Mouse (Mus musculus) MEL (cell line): ENCODE results near the gene F2r. TPM values are rescaled to one million over a fixed set of nuclear protein-coding genes. Genes with fewer than 3 reads are reported as not detected.

Source experiments
- DNase-seq: peaks from one replicate; pipeline ENCODE4 v3.0.0; 2011; ENCODE audit warnings: low read depth, low spot score
- H3K27ac ChIP-seq: 2 replicates; pipeline ENCODE4 v1.5.1; 2012; ENCODE audit warnings: low read depth, mild to moderate bottlenecking, control low read depth, low read length, moderate library complexity; ENCODE audit not compliant: control insufficient read depth
- H3K27me3 ChIP-seq, 2 experiments: fragments of 150-350 bp in 1 of 2; sonication (generic) in 1 of 2; 2 replicates each; pipeline ENCODE4 v1.6.1; 2012; ENCODE audit warnings: low read length in 2 of 2, mild to moderate bottlenecking in 2 of 2, improper control_type of control experiment in 1 of 2, moderate library complexity in 1 of 2; ENCODE audit not compliant: insufficient read depth in 2 of 2, control insufficient read depth in 1 of 2
- H3K36me3 ChIP-seq, 2 experiments: 2 replicates each; pipeline ENCODE4 v1.6.1; 2012 to 2014; ENCODE audit warnings: low read length in 2 of 2, improper control_type of control experiment in 1 of 2, inconsistent platforms in 1 of 2, mild to moderate bottlenecking in 1 of 2; ENCODE audit not compliant: insufficient read depth in 2 of 2, control insufficient read depth in 1 of 2
- H3K4me1 ChIP-seq, 2 experiments: fragments of 150-350 bp in 1 of 2; sonication (generic) in 1 of 2; 2 replicates each; pipeline ENCODE4 v1.6.1; 2012; ENCODE audit warnings: low read length in 2 of 2, improper control_type of control experiment in 1 of 2, mild to moderate bottlenecking in 1 of 2; ENCODE audit not compliant: insufficient read depth in 2 of 2, control insufficient read depth in 1 of 2
- H3K4me3 ChIP-seq, 2 experiments: fragments of 150-350 bp in 1 of 2; sonication (generic) in 1 of 2; 2 replicates each; pipeline ENCODE4 v1.5.1; 2012; ENCODE audit warnings: low read depth in 2 of 2, low read length in 2 of 2, mild to moderate bottlenecking in 2 of 2, moderate library complexity in 2 of 2, control low read depth in 1 of 2, improper control_type of control experiment in 1 of 2; ENCODE audit not compliant: control insufficient read depth in 1 of 2, insufficient read depth in 1 of 2
- H3K79me2 ChIP-seq: 2 replicates; pipeline ENCODE4 v1.6.1; 2012; ENCODE audit warnings: mild to moderate bottlenecking, low read length, moderate library complexity; ENCODE audit not compliant: control insufficient read depth, poor library complexity, insufficient read depth
- H3K9ac ChIP-seq: 2 replicates; pipeline ENCODE4 v1.6.1; 2012; ENCODE audit warnings: low read depth, mild to moderate bottlenecking, control low read depth, low read length, moderate library complexity; ENCODE audit not compliant: control insufficient read depth, poor library complexity, severe bottlenecking
- H3K9me3 ChIP-seq: fragments of 150-350 bp; sonication (generic); replicated peaks from 2 replicates; pipeline ENCODE4 v1.6.1; 2012; ENCODE audit warnings: mild to moderate bottlenecking, low read length, improper control_type of control experiment, moderate library complexity; ENCODE audit not compliant: insufficient read depth
- CHD1 ChIP-seq: IDR thresholded peaks from 2 replicates; pipeline ENCODE4 v1.6.1; 2012; ENCODE audit warnings: low read depth, mild to moderate bottlenecking, inconsistent platforms, low read length, improper control_type of control experiment
- CHD2 ChIP-seq: IDR thresholded peaks from 2 replicates; pipeline ENCODE4 v1.6.1; 2011; ENCODE audit warnings: low read length, improper control_type of control experiment
- E2F4 ChIP-seq: IDR thresholded peaks from 2 replicates; pipeline ENCODE4 v1.6.1; 2011; ENCODE audit warnings: low read depth, low read length, improper control_type of control experiment, borderline replicate concordance
- ELF1 ChIP-seq: IDR thresholded peaks from 2 replicates; pipeline ENCODE4 v1.6.1; 2014; ENCODE audit warnings: low read depth, mild to moderate bottlenecking, inconsistent platforms, low read length, improper control_type of control experiment, moderate library complexity
- EP300 ChIP-seq, 2 experiments: IDR thresholded peaks; 2 replicates each; pipeline ENCODE4 v1.6.1; 2011; ENCODE audit warnings: improper control_type of control experiment in 2 of 2, low read length in 2 of 2, low read depth in 1 of 2, mild to moderate bottlenecking in 1 of 2
- GATA1 ChIP-seq: IDR thresholded peaks from 2 replicates; pipeline ENCODE4 v1.6.1; 2011; ENCODE audit warnings: low read depth, low read length, improper control_type of control experiment
- HCFC1 ChIP-seq: IDR thresholded peaks from 2 replicates; pipeline ENCODE4 v1.6.1; 2012; ENCODE audit warnings: low read depth, mild to moderate bottlenecking, inconsistent platforms, low read length, improper control_type of control experiment, moderate library complexity
- KAT2A ChIP-seq: conservative IDR thresholded peaks from 2 replicates; pipeline ENCODE4 v1.6.1; 2012; ENCODE audit warnings: low read depth, low read length, improper control_type of control experiment, inconsistent platforms
- MAZ ChIP-seq: IDR thresholded peaks from 2 replicates; pipeline ENCODE4 v1.6.1; 2012; ENCODE audit warnings: low read depth, mild to moderate bottlenecking, inconsistent platforms, low read length, improper control_type of control experiment
- MEF2A ChIP-seq: IDR thresholded peaks from 2 replicates; pipeline ENCODE4 v1.6.1; 2014; ENCODE audit warnings: low read depth, mild to moderate bottlenecking, inconsistent platforms, low read length, improper control_type of control experiment; ENCODE audit not compliant: poor library complexity, insufficient replicate concordance, severe bottlenecking; ENCODE audit errors: extremely low read depth
- MYB ChIP-seq: IDR thresholded peaks from 2 replicates; pipeline ENCODE4 v1.6.1; 2011; ENCODE audit warnings: mild to moderate bottlenecking, low read depth, low read length, improper control_type of control experiment
- POLR2A ChIP-seq, 2 experiments: IDR thresholded peaks; 2 replicates each; pipeline ENCODE4 v1.6.1; 2011 to 2012; ENCODE audit warnings: low read length in 2 of 2, mild to moderate bottlenecking in 2 of 2, control low read depth in 1 of 2, improper control_type of control experiment in 1 of 2, low read depth in 1 of 2, moderate library complexity in 1 of 2; ENCODE audit not compliant: control insufficient read depth in 1 of 2, insufficient read depth in 1 of 2, poor library complexity in 1 of 2
- RAD21 ChIP-seq: IDR thresholded peaks from 2 replicates; pipeline ENCODE4 v1.6.1; 2011; ENCODE audit warnings: mild to moderate bottlenecking, low read depth, low read length, improper control_type of control experiment
- RCOR1 ChIP-seq: IDR thresholded peaks from 2 replicates; pipeline ENCODE4 v1.6.1; 2012; ENCODE audit warnings: low read depth, mild to moderate bottlenecking, inconsistent platforms, low read length, improper control_type of control experiment
- SIN3A ChIP-seq: IDR thresholded peaks from 2 replicates; pipeline ENCODE4 v1.6.1; 2012; ENCODE audit warnings: low read length, improper control_type of control experiment, inconsistent platforms
- SMC3 ChIP-seq: IDR thresholded peaks from 2 replicates; pipeline ENCODE4 v1.6.1; 2011; ENCODE audit warnings: low read depth, low read length, improper control_type of control experiment
- TBP ChIP-seq: IDR thresholded peaks from 2 replicates; pipeline ENCODE4 v1.8.0; 2011; ENCODE audit warnings: low read depth, low read length, improper control_type of control experiment
- TCF12 ChIP-seq: IDR thresholded peaks from 2 replicates; pipeline ENCODE4 v1.6.1; 2014; ENCODE audit warnings: low read depth, mild to moderate bottlenecking, inconsistent platforms, low read length, improper control_type of control experiment, moderate library complexity
- UBTF ChIP-seq: IDR thresholded peaks from 2 replicates; pipeline ENCODE4 v1.6.1; 2012; ENCODE audit warnings: low read depth, mild to moderate bottlenecking, inconsistent platforms, low read length, improper control_type of control experiment, moderate library complexity, borderline replicate concordance; ENCODE audit not compliant: insufficient read depth
- USF2 ChIP-seq, 2 experiments: IDR thresholded peaks; 2 replicates each; pipeline ENCODE4 v1.6.1; 2011 to 2012; ENCODE audit warnings: improper control_type of control experiment in 2 of 2, low read length in 2 of 2, borderline replicate concordance in 1 of 2, inconsistent platforms in 1 of 2, low read depth in 1 of 2, mild to moderate bottlenecking in 1 of 2; ENCODE audit not compliant: insufficient read depth in 1 of 2
- ZC3H11A ChIP-seq: IDR thresholded peaks from 2 replicates; pipeline ENCODE4 v1.6.1; 2012; ENCODE audit warnings: low read depth, mild to moderate bottlenecking, inconsistent platforms, low read length, improper control_type of control experiment
- ZMIZ1 ChIP-seq: IDR thresholded peaks from 2 replicates; pipeline ENCODE4 v1.6.1; 2012; ENCODE audit warnings: low read depth, mild to moderate bottlenecking, inconsistent platforms, low read length, improper control_type of control experiment, moderate library complexity
- polyA plus RNA-seq, 2 experiments: library from polyadenylated mRNA; stranded (reverse) in 1 of 2; unstranded in 1 of 2; fragments of >175 nt in 1 of 2; fragments of >200 nt in 1 of 2; gene quantifications; 2 replicates each; pipeline versions ENCODE4 v1.2.1 to v1.2.4; 2012; ENCODE audit warnings: low replicate concordance in 2 of 2, low read depth in 1 of 2; ENCODE audit not compliant: insufficient read length in 2 of 2, insufficient read depth in 1 of 2, missing spikeins in 1 of 2
- total RNA-seq: library from RNA; depleted of rRNA; stranded (reverse); fragments of 300-350 nt; gene quantifications from 2 replicates; pipeline ENCODE4 v1.2.3, GENCODE M21; 2012

F2r gene
- total and polyA plus RNA-seq, 3 experiments = 19.1 to 32.7 TPM; not detected in 1

- H3K9ac ChIP-seq = no peak overlapping the region
- no peak overlapping the region for H3K4me3 ChIP-seq
- no peaks in the 10 kb centered on the region for H3K79me2 ChIP-seq
- no peaks in the 10 kb centered on the region for H3K27me3 ChIP-seq
- TF ChIP-seq MAZ (no peak), MYB (no peak), EP300 (IDR thresholded peaks at IDR 0.05; ENCODE audit: low read depth in 1 of 2, low read length in 2 of 2) (no peak), ELF1 (no peak), ZC3H11A (no peak), RCOR1 (no peak), USF2 (IDR thresholded peaks at IDR 0.05; ENCODE audit: borderline replicate concordance in 1 of 2, insufficient read depth in 1 of 2, low read depth in 1 of 2, low read length in 2 of 2) (no peak), UBTF (no peak)
- H3K27ac ChIP-seq = no peak overlapping the region
- H3K4me1 ChIP-seq = peaks cover 6 to 44% of the 10 kb centered on the region in 2 experiments
- no peak for DNase-seq
- H3K36me3 ChIP-seq = peaks cover 0 to 33% of the 10 kb centered on the region in 2 experiments; a peak in 2 of 4 replicates
- no peaks in the 10 kb centered on the region for H3K9me3 ChIP-seq
These were observed 33.8 kb upstream of the F2r start for GRCm38 (mm10) chr13:95651870-95652668.

GRCm38 (mm10) chr13:95649941-95650340 lies 31.7 kb upstream of the F2r start:
- Histone ChIP-seq H3K9me3 (no peaks in the 10 kb centered on the region), H3K27me3 (no peaks in the 10 kb centered on the region), H3K79me2 (no peaks in the 10 kb centered on the region), H3K9ac (no peak overlapping the region), H3K4me3 (no peak overlapping the region), H3K4me1 (peaks cover 4 to 29% of the 10 kb centered on the region in 2 experiments), H3K36me3 (peaks cover 0 to 18% of the 10 kb centered on the region in 2 experiments; a peak in 2 of 4 replicates), H3K27ac (no peak overlapping the region)
- DNase-seq = no peak
- TF ChIP-seq TCF12 (no peak), ELF1 (no peak), SIN3A (no peak), SMC3 (no peak), TBP (no peak), RAD21 (no peak), CHD1 (no peak), ZMIZ1 (no peak), USF2 (IDR thresholded peaks at IDR 0.05; ENCODE audit: borderline replicate concordance in 1 of 2, insufficient read depth in 1 of 2, low read depth in 1 of 2, low read length in 2 of 2) (no peak), KAT2A (no peak), EP300 (IDR thresholded peaks at IDR 0.05; ENCODE audit: low read depth in 1 of 2, low read length in 2 of 2) (no peak), CHD2 (no peak), POLR2A (IDR thresholded peaks at IDR 0.05; ENCODE audit: control insufficient read depth in 1 of 2, insufficient read depth in 1 of 2, low read depth in 1 of 2, low read length in 2 of 2, poor library complexity in 1 of 2) (no peak), HCFC1 (no peak), GATA1 (no peak), MEF2A (no peak), E2F4 (no peak), RCOR1 (no peak)
